Mouse (Mus musculus) brain, embryonic 18.5 days (tissue): ENCODE measurements around the gene C2cd4a.

ENCODE experiments used
- DNase-seq: peaks from one replicate; pipeline ENCODE4 v3.0.0-alpha.2; 2012; ENCODE audit warnings: low read depth, low spot score

Gene C2cd4a

DNA sequence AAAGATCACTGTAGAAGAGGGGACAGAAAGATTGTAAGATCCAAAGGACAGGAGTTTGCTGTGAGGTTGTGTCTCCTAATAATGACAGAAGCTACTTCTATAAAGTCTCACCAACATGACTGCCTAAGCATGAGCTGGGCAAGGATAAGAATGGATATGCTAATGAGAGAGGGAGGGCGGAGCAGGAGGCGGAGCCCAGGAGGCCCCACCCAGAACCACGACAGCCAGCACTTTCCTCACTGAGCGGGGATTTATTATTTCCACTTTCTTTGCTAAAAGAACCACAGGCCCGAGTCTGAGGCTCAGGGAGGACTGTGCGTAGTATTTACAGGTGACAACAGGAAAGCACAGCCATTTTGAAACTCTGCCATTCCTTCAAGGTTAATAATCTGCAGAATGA, 44.5 kb downstream of the C2cd4a start:
- DNase-seq, result no peak

GRCm38 (mm10) chr9:67786311-67786710, 45.8 kb downstream of the C2cd4a start:
- no peak for DNase-seq

DNA sequence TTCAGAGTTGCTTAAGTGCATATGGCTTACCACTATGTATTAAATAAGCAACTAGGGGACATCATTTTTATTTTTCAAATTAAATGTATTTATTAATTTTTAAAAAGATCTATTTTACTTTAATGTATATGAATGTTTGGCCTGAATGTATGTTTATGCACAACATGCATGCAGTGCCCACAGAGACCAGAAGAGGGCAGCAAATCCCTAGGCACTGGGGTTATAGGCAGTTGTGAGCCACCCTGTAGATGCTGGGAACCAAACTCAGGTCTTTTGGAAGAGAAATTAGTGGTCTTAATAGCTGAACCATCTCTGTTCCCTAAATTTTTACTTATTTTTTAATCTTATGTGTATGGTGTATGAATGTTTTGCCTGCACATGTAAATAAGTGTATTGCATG, 48.2 kb downstream of the C2cd4a start:
- DNase-seq, result no peak

GRCm38 (mm10) chr9:67783464-67783863, 48.7 kb downstream of the C2cd4a start:
- no peak for DNase-seq

GRCm38 (mm10) chr9:67782786-67783185, 49.3 kb downstream of the C2cd4a start:
- DNase-seq, result no peak
